Mouse (Mus musculus) CD4-positive, CD25-positive, alpha-beta regulatory T cell (primary cell): Measurements from ENCODE around the gene 5830473C10Rik. TPM values are rescaled to one million over a fixed set of nuclear protein-coding genes. Genes with fewer than 3 reads are reported as not detected.

ENCODE experiments used
- polyA plus RNA-seq: library from polyadenylated mRNA; unstranded; fragments of 100-300 nt; shearing (Covaris generic); gene quantifications from one replicate; pipeline ENCODE4 v1.2.1, GENCODE M21; 2017

Gene 5830473C10Rik
- polyA plus RNA-seq: not detected

GRCm38 (mm10) chr5:90560743-90561142 lies at the start of gene 5830473C10Rik:
Gene 5830473C10Rik (plus strand): TSS chr5:90561107.

GRCm38 (mm10) chr5:90518356-90519100 lies 42.4 kb upstream of the 5830473C10Rik start, which contains the start of gene Afm:
Gene Afm (plus strand): TSS chr5:90518932.

GRCm38 (mm10) chr5:90640286-90641217 lies 79.6 kb downstream of the 5830473C10Rik start, which contains the start of gene Rassf6:
Gene Rassf6 (minus strand): TSS chr5:90640657.

Other genes starting within 250 kb of the 5830473C10Rik start
- gene Ankrd17, start 194.5 kb upstream of the 5830473C10Rik start, polyA plus RNA-seq: 28.7 TPM
- 2.9 TPM for gene Gm9958, start 193.9 kb upstream of the 5830473C10Rik start, polyA plus RNA-seq
- gene Alb, start 100.2 kb upstream of the 5830473C10Rik start, polyA plus RNA-seq: not detected
- 6.3 TPM for gene Afp, start 70.4 kb upstream of the 5830473C10Rik start, polyA plus RNA-seq
- 0.11 TPM for gene Afm, start 42.2 kb upstream of the 5830473C10Rik start, polyA plus RNA-seq
- gene Rassf6, start 79.5 kb downstream of the 5830473C10Rik start, polyA plus RNA-seq: 0.48 TPM
- gene Cxcl5, start 198.3 kb downstream of the 5830473C10Rik start, polyA plus RNA-seq: not detected
- 0.22 TPM for gene Ppbp, start 207.4 kb downstream of the 5830473C10Rik start, polyA plus RNA-seq
- not detected for gene Pf4, start 211.3 kb downstream of the 5830473C10Rik start, polyA plus RNA-seq
- 0.38 TPM for gene Cxcl3, start 225.0 kb downstream of the 5830473C10Rik start, polyA plus RNA-seq
- not detected for gene Cxcl15, start 233.4 kb downstream of the 5830473C10Rik start, polyA plus RNA-seq